Mouse (Mus musculus) midbrain, embryonic 11.5 days (tissue): ENCODE measurements at regions not wholly inside any gene's neighbourhood (a gene's known extent, or its start where the extent isn't known, plus 50 kb on each side); places are given as distances from the start of the nearest gene placed in this dataset.

ENCODE experiments used
- ATAC-seq: fragments of 200-750 bp; cut with Nextera tagmentation; 2 replicates; pipeline ENCODE4 v1.8.0; 2017; ENCODE audit warnings: moderate TSS enrichment, moderate library complexity; ENCODE audit not compliant: low FRiP score
- DNase-seq: peaks from one replicate; pipeline ENCODE4 v3.0.0; 2015; ENCODE audit warnings: low spot score; ENCODE audit errors: missing footprints
- H3K27ac ChIP-seq: fragments of 300-500 bp; sonication (generic); 2 replicates; pipeline ENCODE4 v1.5.1; 2014; ENCODE audit warnings: low read depth, low read length
- H3K27me3 ChIP-seq: fragments of 300-500 bp; sonication (generic); 2 replicates; pipeline ENCODE4 v1.6.1; 2014; ENCODE audit warnings: mild to moderate bottlenecking, low read length, moderate library complexity, mixed read lengths; ENCODE audit not compliant: control insufficient read depth, insufficient read depth
- H3K36me3 ChIP-seq: fragments of 300-500 bp; sonication (generic); 2 replicates; pipeline ENCODE4 v1.6.1; 2014; ENCODE audit warnings: mild to moderate bottlenecking, low read length, moderate library complexity, mixed read lengths; ENCODE audit not compliant: control insufficient read depth, insufficient read depth
- H3K4me1 ChIP-seq: fragments of 300-500 bp; sonication (generic); 2 replicates; pipeline ENCODE4 v1.6.1; 2014; ENCODE audit warnings: low read length; ENCODE audit not compliant: control insufficient read depth, insufficient read depth
- H3K4me2 ChIP-seq: fragments of 300-500 bp; sonication (generic); 2 replicates; pipeline ENCODE4 v1.6.1; 2014; ENCODE audit warnings: mild to moderate bottlenecking, moderate library complexity
- H3K4me3 ChIP-seq: fragments of 300-500 bp; sonication (generic); 2 replicates; pipeline ENCODE4 v1.5.1; 2014; ENCODE audit warnings: low read depth, low read length
- H3K9ac ChIP-seq: fragments of 300-500 bp; sonication (generic); 2 replicates; pipeline ENCODE4 v1.6.1; 2014; ENCODE audit warnings: low read length
- H3K9me3 ChIP-seq: fragments of 300-500 bp; sonication (generic); 2 replicates; pipeline ENCODE4 v1.6.1; 2016; ENCODE audit warnings: low read length; ENCODE audit not compliant: control insufficient read depth
- WGBS: fragments of 180-500 bp; shearing (Covaris S2); extraction: QIAGEN DNeasy Blood & Tissue Kit; methylation state at CpG from one replicate; pipeline ENCODE4 v1.1.7; 2014; 5-methylcytosine and 5-hydroxymethylcytosine counted together

GRCm38 (mm10) chr16:62449735-62450134 is 336.9 kb downstream of the Nsun3 start:
- DNase-seq (no peak), ATAC-seq (no peak)
- H3K27ac ChIP-seq, result no peak overlapping the region
- no peak overlapping the region for H3K4me2 ChIP-seq
- H3K36me3 ChIP-seq, result no peaks in the 10 kb centered on the region
- no peaks in the 10 kb centered on the region for H3K4me1 ChIP-seq
- no peaks in the 10 kb centered on the region for H3K9me3 ChIP-seq
- no peaks in the 10 kb centered on the region for H3K27me3 ChIP-seq
- WGBS, result 94% methylated on average over 3 of the region's 3 CpGs
- H3K9ac ChIP-seq, result no peak overlapping the region
- no peak overlapping the region for H3K4me3 ChIP-seq

GRCm38 (mm10) chr16:62447380-62447779 is 339.2 kb downstream of the Nsun3 start:
- Histone ChIP-seq H3K27me3 (no peaks in the 10 kb centered on the region), H3K4me3 (no peak overlapping the region), H3K27ac (no peak overlapping the region), H3K36me3 (no peaks in the 10 kb centered on the region), H3K4me1 (no peaks in the 10 kb centered on the region), H3K9ac (no peak overlapping the region), H3K9me3 (no peaks in the 10 kb centered on the region), H3K4me2 (no peak overlapping the region)
- ATAC-seq (no peak), DNase-seq (no peak)
- WGBS, result 75% methylated on average over 3 of the region's 3 CpGs

- DNase-seq, result no peak
- H3K9ac ChIP-seq, result no peak overlapping the region
- no peak overlapping the region for H3K4me3 ChIP-seq
- no peak overlapping the region for H3K27ac ChIP-seq
- H3K4me1 ChIP-seq, result no peaks in the 10 kb centered on the region
- H3K4me2 ChIP-seq, result no peak overlapping the region
- no peak for ATAC-seq
- no peaks in the 10 kb centered on the region for H3K9me3 ChIP-seq
- 84% methylated on average over 4 of the region's 4 CpGs for WGBS
- no peaks in the 10 kb centered on the region for H3K36me3 ChIP-seq
- no peaks in the 10 kb centered on the region for H3K27me3 ChIP-seq
These were observed 345.4 kb downstream of the Nsun3 start for GRCm38 (mm10) chr16:62441197-62441596.

- 91% methylated on average over 2 of the region's 2 CpGs for WGBS
- Histone ChIP-seq H3K9ac (no peak overlapping the region), H3K27me3 (no peaks in the 10 kb centered on the region), H3K4me3 (no peak overlapping the region), H3K4me2 (no peak overlapping the region), H3K36me3 (no peaks in the 10 kb centered on the region), H3K4me1 (no peaks in the 10 kb centered on the region), H3K9me3 (no peaks in the 10 kb centered on the region), H3K27ac (no peak overlapping the region)
- no peak for DNase-seq
- ATAC-seq, result no peak
These were observed 353.5 kb downstream of the Nsun3 start for GRCm38 (mm10) chr16:62433125-62433524.

- H3K27me3 ChIP-seq, result no peaks in the 10 kb centered on the region
- H3K9me3 ChIP-seq, result no peaks in the 10 kb centered on the region
- DNase-seq (peak; percentile 85), ATAC-seq (peak; percentile 85)
- 26% methylated on average over 1 of the region's 1 CpGs for WGBS
- no peaks in the 10 kb centered on the region for H3K4me1 ChIP-seq
- no peak overlapping the region for H3K9ac ChIP-seq
- H3K36me3 ChIP-seq, result no peaks in the 10 kb centered on the region
- H3K27ac ChIP-seq, result no peak overlapping the region
- no peak overlapping the region for H3K4me2 ChIP-seq
- no peak overlapping the region for H3K4me3 ChIP-seq
These were observed 372.1 kb downstream of the Nsun3 start for GRCm38 (mm10) chr16:62414485-62414884.

- no peak for ATAC-seq
- no peaks in the 10 kb centered on the region for H3K4me1 ChIP-seq
- no peak overlapping the region for H3K4me3 ChIP-seq
- 77% methylated on average over 3 of the region's 3 CpGs for WGBS
- no peaks in the 10 kb centered on the region for H3K27me3 ChIP-seq
- H3K36me3 ChIP-seq, result no peaks in the 10 kb centered on the region
- H3K27ac ChIP-seq, result no peak overlapping the region
- no peak overlapping the region for H3K4me2 ChIP-seq
- no peak overlapping the region for H3K9ac ChIP-seq
- DNase-seq, result no peak
- no peaks in the 10 kb centered on the region for H3K9me3 ChIP-seq
These were observed 379.0 kb downstream of the Nsun3 start for GRCm38 (mm10) chr16:62407526-62408165.

- no peaks in the 10 kb centered on the region for H3K4me1 ChIP-seq
- no peaks in the 10 kb centered on the region for H3K27me3 ChIP-seq
- H3K27ac ChIP-seq, result no peak overlapping the region
- H3K4me2 ChIP-seq, result no peak overlapping the region
- H3K9me3 ChIP-seq, result no peaks in the 10 kb centered on the region
- H3K4me3 ChIP-seq, result no peak overlapping the region
- no peak for ATAC-seq
- no peaks in the 10 kb centered on the region for H3K36me3 ChIP-seq
- no peak for DNase-seq
- no peak overlapping the region for H3K9ac ChIP-seq
- 94% methylated on average over 2 of the region's 2 CpGs for WGBS
These were observed 380.2 kb downstream of the Nsun3 start for GRCm38 (mm10) chr16:62406458-62406857.

GRCm38 (mm10) chr16:62357279-62357678 is 429.3 kb downstream of the Nsun3 start:
- ATAC-seq (no peak), DNase-seq (no peak)
- no peak overlapping the region for H3K9ac ChIP-seq
- H3K27ac ChIP-seq, result no peak overlapping the region
- no peak overlapping the region for H3K4me3 ChIP-seq
- H3K27me3 ChIP-seq, result no peaks in the 10 kb centered on the region
- no peaks in the 10 kb centered on the region for H3K4me1 ChIP-seq
- H3K4me2 ChIP-seq, result no peak overlapping the region
- no peaks in the 10 kb centered on the region for H3K36me3 ChIP-seq
- no peaks in the 10 kb centered on the region for H3K9me3 ChIP-seq

- ATAC-seq (no peak), DNase-seq (no peak)
- H3K4me2 ChIP-seq, result no peak overlapping the region
- no peak overlapping the region for H3K4me3 ChIP-seq
- 89% methylated on average over 3 of the region's 3 CpGs for WGBS
- H3K4me1 ChIP-seq, result no peaks in the 10 kb centered on the region
- H3K36me3 ChIP-seq, result no peaks in the 10 kb centered on the region
- no peak overlapping the region for H3K9ac ChIP-seq
- H3K27me3 ChIP-seq, result no peaks in the 10 kb centered on the region
- no peak overlapping the region for H3K27ac ChIP-seq
- no peaks in the 10 kb centered on the region for H3K9me3 ChIP-seq
These were observed 430.3 kb downstream of the Nsun3 start for GRCm38 (mm10) chr16:62356349-62356748.
